Mouse (Mus musculus): ENCODE results near the gene Prmt7. TPM values are rescaled to one million over a fixed set of nuclear protein-coding genes. Genes with fewer than 3 reads are reported as not detected.

Prmt7 gene
- total RNA-seq, 1 experiment from 2014 or later = 10.9 TPM

GRCm38 (mm10) chr8:106210035-106210731, 553 bp upstream of the Prmt7 start:
- ATAC-seq (replicated peaks; ENCODE audit: insufficient number of reproducible peaks, low FRiP score, low TSS enrichment, poor library complexity, severe bottlenecking) = peak; percentile 18; the same call in 1 of the 2 replicates

- no peak for ATAC-seq (replicated peaks; ENCODE audit: insufficient number of reproducible peaks, low FRiP score, low TSS enrichment, poor library complexity, severe bottlenecking)
Observed at GRCm38 (mm10) chr8:106211421-106211820, 685 bp downstream of the Prmt7 start.

GRCm38 (mm10) chr8:106213959-106214358, 3.2 kb downstream of the Prmt7 start:
- ATAC-seq (replicated peaks; ENCODE audit: insufficient number of reproducible peaks, low FRiP score, low TSS enrichment, poor library complexity, severe bottlenecking) = no peak

- ATAC-seq (replicated peaks; ENCODE audit: insufficient number of reproducible peaks, low FRiP score, low TSS enrichment, poor library complexity, severe bottlenecking) = no peak
Observed at GRCm38 (mm10) chr8:106219620-106220019, 8.9 kb downstream of the Prmt7 start.

GRCm38 (mm10) chr8:106226589-106226988, 15.9 kb downstream of the Prmt7 start:
- peak; percentile 73; the same call in 1 of the 2 replicates for ATAC-seq (replicated peaks; ENCODE audit: insufficient number of reproducible peaks, low FRiP score, low TSS enrichment, poor library complexity, severe bottlenecking)

- no peak for ATAC-seq (replicated peaks; ENCODE audit: insufficient number of reproducible peaks, low FRiP score, low TSS enrichment, poor library complexity, severe bottlenecking)
Observed at GRCm38 (mm10) chr8:106231536-106231935, 20.8 kb downstream of the Prmt7 start.

GRCm38 (mm10) chr8:106232751-106233150, 22.0 kb downstream of the Prmt7 start:
- ATAC-seq (replicated peaks; ENCODE audit: insufficient number of reproducible peaks, low FRiP score, low TSS enrichment, poor library complexity, severe bottlenecking) = no peak

- ATAC-seq (replicated peaks; ENCODE audit: insufficient number of reproducible peaks, low FRiP score, low TSS enrichment, poor library complexity, severe bottlenecking) = no peak
Observed at GRCm38 (mm10) chr8:106234567-106235261, 24.0 kb downstream of the Prmt7 start.

- ATAC-seq (replicated peaks; ENCODE audit: insufficient number of reproducible peaks, low FRiP score, low TSS enrichment, poor library complexity, severe bottlenecking) = no peak
Observed at GRCm38 (mm10) chr8:106237106-106237505, 26.4 kb downstream of the Prmt7 start.

GRCm38 (mm10) chr8:106250186-106250585, 39.5 kb downstream of the Prmt7 start:
- no peak for ATAC-seq (replicated peaks; ENCODE audit: insufficient number of reproducible peaks, low FRiP score, low TSS enrichment, poor library complexity, severe bottlenecking)

GRCm38 (mm10) chr8:106258169-106258568, 47.4 kb downstream of the Prmt7 start:
- no peak for ATAC-seq (replicated peaks; ENCODE audit: insufficient number of reproducible peaks, low FRiP score, low TSS enrichment, poor library complexity, severe bottlenecking)

GRCm38 (mm10) chr8:106259579-106260255, 49.0 kb downstream of the Prmt7 start:
- no peak for ATAC-seq (replicated peaks; ENCODE audit: insufficient number of reproducible peaks, low FRiP score, low TSS enrichment, poor library complexity, severe bottlenecking)

- ATAC-seq (replicated peaks; ENCODE audit: insufficient number of reproducible peaks, low FRiP score, low TSS enrichment, poor library complexity, severe bottlenecking) = no peak
Observed at GRCm38 (mm10) chr8:106260894-106261293, 50.2 kb downstream of the Prmt7 start.

GRCm38 (mm10) chr8:106262343-106262742, 51.6 kb downstream of the Prmt7 start:
- no peak for ATAC-seq (replicated peaks; ENCODE audit: insufficient number of reproducible peaks, low FRiP score, low TSS enrichment, poor library complexity, severe bottlenecking)

GRCm38 (mm10) chr8:106263928-106264327, 53.2 kb downstream of the Prmt7 start:
- no peak for ATAC-seq (replicated peaks; ENCODE audit: insufficient number of reproducible peaks, low FRiP score, low TSS enrichment, poor library complexity, severe bottlenecking)

- ATAC-seq (replicated peaks; ENCODE audit: insufficient number of reproducible peaks, low FRiP score, low TSS enrichment, poor library complexity, severe bottlenecking) = no peak
Observed at GRCm38 (mm10) chr8:106265398-106265797, 54.7 kb downstream of the Prmt7 start.

GRCm38 (mm10) chr8:106268710-106269346, 58.1 kb downstream of the Prmt7 start:
- ATAC-seq (replicated peaks; ENCODE audit: insufficient number of reproducible peaks, low FRiP score, low TSS enrichment, poor library complexity, severe bottlenecking) = no peak

GRCm38 (mm10) chr8:106270804-106271203, 60.1 kb downstream of the Prmt7 start:
- no peak for ATAC-seq (replicated peaks; ENCODE audit: insufficient number of reproducible peaks, low FRiP score, low TSS enrichment, poor library complexity, severe bottlenecking)

- no peak for ATAC-seq (replicated peaks; ENCODE audit: insufficient number of reproducible peaks, low FRiP score, low TSS enrichment, poor library complexity, severe bottlenecking)
Observed at GRCm38 (mm10) chr8:106271378-106271777, 60.6 kb downstream of the Prmt7 start.
